ENCODE assay signal across 18 mouse cellular contexts in the genomic region with DNA sequence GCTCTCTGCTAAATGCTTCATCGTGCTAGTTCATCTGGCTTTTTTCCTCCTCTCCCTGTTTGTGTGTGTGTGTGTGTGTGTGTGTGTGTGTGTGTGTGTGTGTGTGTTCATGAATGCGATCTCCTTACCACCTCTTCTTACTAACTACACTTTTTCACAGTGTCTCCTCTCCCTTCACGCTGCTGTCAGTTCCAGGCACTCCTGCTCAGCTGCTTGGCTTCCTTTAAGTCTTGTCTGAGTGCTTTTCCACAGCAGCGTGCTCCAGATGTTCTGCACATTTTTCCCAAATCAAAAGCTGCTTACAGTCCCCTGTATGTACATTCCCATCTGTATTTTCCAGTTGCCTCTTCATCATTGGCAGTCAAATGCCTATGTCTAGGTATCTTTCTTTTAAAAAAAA.
DNase-seq lines count a peak whose midpoint lies in the region; ATAC-seq and TF ChIP-seq lines count a peak whose summit lies in the region.
"Had no signal": no experiment of that assay in that cellular context is flagged by ENCODE, and none has a peak within 500 bp of the region (broad histone marks: within the 10 kb centered on the region; RNA-seq: fewer than 3 reads in every experiment).

No protein-coding gene starts in this region.

- 67% methylated on average over 4 of the region's 4 CpGs for WGBS in lung, embryonic 14.5 days
- WGBS in embryonic facial prominence, embryonic 15.5 days: 39% methylated on average over 4 of the region's 4 CpGs
- WGBS in limb, embryonic 15.5 days: 60% methylated on average over 4 of the region's 4 CpGs
- WGBS in kidney, embryonic 14.5 days: 84% methylated on average over 4 of the region's 4 CpGs

- TF ChIP-seq CTCF in lung, embryonic 14.5 days (IDR thresholded peaks at IDR 0.05; ENCODE audit: low read depth): no peak

- H3K27ac ChIP-seq in lung, embryonic 14.5 days (ENCODE audit: low read depth): no peak overlapping the region
- peak overlapping the region; percentile 45; the same call in 1 of the 2 replicates for H3K27ac ChIP-seq in embryonic facial prominence, embryonic 15.5 days (replicated peaks)
- H3K27ac ChIP-seq in limb, embryonic 15.5 days: 0 out of 2 replicates have a peak overlapping the region, but pooled peaks have one; percentile 38
- H3K27ac ChIP-seq in kidney, embryonic 14.5 days (ENCODE audit: low read depth, low read length): no peak overlapping the region
- H3K27ac ChIP-seq: forebrain, embryonic 13.5 days; gastrocnemius, adult 2 months; heart, embryonic 10.5 days; hindbrain, embryonic 12.5 days had no signal

- H3K9me3 ChIP-seq in lung, embryonic 14.5 days (ENCODE audit: low read depth, low read length): 0 out of 2 replicates have a peak, but pooled peaks cover 4% of the 10 kb centered on the region
- H3K9me3 ChIP-seq in embryonic facial prominence, embryonic 15.5 days (replicated peaks): no peaks in the 10 kb centered on the region
- H3K9me3 ChIP-seq in limb, embryonic 15.5 days: no peaks in the 10 kb centered on the region
- H3K9me3 ChIP-seq in kidney, embryonic 14.5 days (ENCODE audit: control insufficient read depth, low read length): no peaks in the 10 kb centered on the region
- H3K9me3 ChIP-seq: forebrain, embryonic 13.5 days; heart, embryonic 10.5 days; hindbrain, embryonic 12.5 days had no signal

- H3K4me3 ChIP-seq in lung, embryonic 14.5 days (ENCODE audit: low read depth, low read length): no peak overlapping the region
- no peak overlapping the region for H3K4me3 ChIP-seq in embryonic facial prominence, embryonic 15.5 days (replicated peaks)
- H3K4me3 ChIP-seq in limb, embryonic 15.5 days: no peak overlapping the region
- no peak overlapping the region for H3K4me3 ChIP-seq in kidney, embryonic 14.5 days (ENCODE audit: low read length)
- H3K4me3 ChIP-seq: forebrain, embryonic 13.5 days; gastrocnemius, adult 2 months; heart, embryonic 10.5 days; hindbrain, embryonic 12.5 days had no signal

- ATAC-seq in frontal cortex, adult (ENCODE audit: low TSS enrichment): peak; percentile 51
- no peak for ATAC-seq in lung, embryonic 14.5 days (ENCODE audit: insufficient read depth)
- ATAC-seq in embryonic facial prominence, embryonic 15.5 days (ENCODE audit: insufficient number of reproducible peaks, low FRiP score, low TSS enrichment, low read depth): no peak
- ATAC-seq in limb, embryonic 15.5 days (ENCODE audit: insufficient number of reproducible peaks, low FRiP score, low TSS enrichment, low read depth): no peak
- ATAC-seq in kidney, embryonic 14.5 days (ENCODE audit: low FRiP score, low TSS enrichment): no peak
- ATAC-seq: forebrain, embryonic 13.5 days; hindbrain, embryonic 16.5 days; Patski had no signal

- no peaks in the 10 kb centered on the region for H3K4me1 ChIP-seq in lung, embryonic 14.5 days (ENCODE audit: insufficient read depth)
- 0 out of 2 replicates have a peak, but pooled peaks cover 6% of the 10 kb centered on the region for H3K4me1 ChIP-seq in embryonic facial prominence, embryonic 15.5 days
- H3K4me1 ChIP-seq in limb, embryonic 15.5 days: no peaks in the 10 kb centered on the region
- H3K4me1 ChIP-seq in kidney, embryonic 14.5 days (ENCODE audit: control insufficient read depth, insufficient read depth, low read length): no peaks in the 10 kb centered on the region
- H3K4me1 ChIP-seq: forebrain, embryonic 13.5 days had no signal

- H3K36me3 ChIP-seq in lung, embryonic 14.5 days (ENCODE audit: insufficient read depth): peaks cover under 1% of the 10 kb centered on the region; the same call in 1 of the 2 replicates
- no peaks in the 10 kb centered on the region for H3K36me3 ChIP-seq in embryonic facial prominence, embryonic 15.5 days
- H3K36me3 ChIP-seq in limb, embryonic 15.5 days: 0 out of 2 replicates have a peak, but pooled peaks cover 10% of the 10 kb centered on the region
- H3K36me3 ChIP-seq in kidney, embryonic 14.5 days (ENCODE audit: control insufficient read depth, insufficient read depth, low read length): 0 out of 2 replicates have a peak, but pooled peaks cover under 1% of the 10 kb centered on the region

- H3K9ac ChIP-seq in lung, embryonic 14.5 days: no peak overlapping the region
- no peak overlapping the region for H3K9ac ChIP-seq in embryonic facial prominence, embryonic 15.5 days
- H3K9ac ChIP-seq in limb, embryonic 15.5 days: no peak overlapping the region
- H3K9ac ChIP-seq in kidney, embryonic 14.5 days (ENCODE audit: low read depth, low read length): no peak overlapping the region
- H3K9ac ChIP-seq: forebrain, embryonic 13.5 days; hindbrain, embryonic 12.5 days had no signal

- DNase-seq in frontal cortex, postnatal 10 days (ENCODE audit: low spot score in 2 of 2): no peak
- peak; percentile 28 for DNase-seq in lung, embryonic 14.5 days
- no peak for DNase-seq in lung, postnatal 4 days
- DNase-seq: adrenal gland, postnatal 14 days; gastrocnemius, adult 2 months; gastrocnemius, postnatal 25 days; heart, postnatal 10 days; heart, postnatal 4 days had no signal

- no peak overlapping the region for H3K4me2 ChIP-seq in lung, embryonic 14.5 days
- H3K4me2 ChIP-seq in embryonic facial prominence, embryonic 15.5 days (replicated peaks): no peak overlapping the region
- H3K4me2 ChIP-seq in limb, embryonic 15.5 days: no peak overlapping the region
- no peak overlapping the region for H3K4me2 ChIP-seq in kidney, embryonic 14.5 days (replicated peaks; ENCODE audit: low read depth, low read length)
- H3K4me2 ChIP-seq: forebrain, embryonic 13.5 days; hindbrain, embryonic 12.5 days had no signal

- no peaks in the 10 kb centered on the region for H3K27me3 ChIP-seq in lung, embryonic 14.5 days (ENCODE audit: insufficient read depth, low read length)
- H3K27me3 ChIP-seq in embryonic facial prominence, embryonic 15.5 days: no peaks in the 10 kb centered on the region
- no peaks in the 10 kb centered on the region for H3K27me3 ChIP-seq in limb, embryonic 15.5 days
- H3K27me3 ChIP-seq in kidney, embryonic 14.5 days (ENCODE audit: control insufficient read depth, insufficient read depth, low read length): no peaks in the 10 kb centered on the region
- H3K27me3 ChIP-seq: CH12.LX; forebrain, embryonic 13.5 days; hindbrain, embryonic 12.5 days; Patski had no signal

Comparison
In these comparisons a context has a peak if more than half of its experiments do, and no peak if none do; other contexts are left out.
1. H3K27ac ChIP-seq: peak in embryonic facial prominence, embryonic 15.5 days (single experiment) and limb, embryonic 15.5 days (single experiment); none in lung, embryonic 14.5 days (single experiment) and kidney, embryonic 14.5 days (single experiment).